Mouse (Mus musculus): Measurements from ENCODE around the gene Slc43a3.

GRCm38 (mm10) chr2:84895495-84896198 is 40.7 kb upstream of the Slc43a3 start:
- TF ChIP-seq CTCF (IDR thresholded peaks at IDR 0.05; ENCODE audit: low read depth) (no peak), EP300 (IDR thresholded peaks at IDR 0.05; ENCODE audit: low read depth) (no peak)

Measured in liver, postnatal 0 days (tissue).